9 mouse cellular contexts compared by ENCODE assay signal in genomic region chr4:126149041-126149676, GRCm38 (mm10). TPM values are rescaled to one million over a fixed set of nuclear protein-coding genes. Genes with fewer than 3 reads are reported as not detected.
DNase-seq lines count a peak whose midpoint lies in the region; ATAC-seq and TF ChIP-seq lines count a peak whose summit lies in the region.
"Had no signal": no experiment of that assay in that cellular context is flagged by ENCODE, and none has a peak within 500 bp of the region (broad histone marks: within the 10 kb centered on the region; RNA-seq: fewer than 3 reads in every experiment).

No protein-coding gene starts in this region.

- in situ Hi-C loops in CH12.LX (cut with MboI; ENCODE audit: low pct_ligation_motif_present, low pct_unique_long_range_greater_than_20kb, low sequenced_read_pairs), result no loop called here

- TF ChIP-seq CTCF in CH12.LX (conservative IDR thresholded peaks at IDR 0.05 in 1 of 2, IDR thresholded peaks at IDR 0.05 in 1 of 2; ENCODE audit: low read depth in 2 of 2, low read length in 2 of 2), result no peak
- no peak for TF ChIP-seq CTCF in heart, postnatal 0 days (IDR thresholded peaks at IDR 0.05; ENCODE audit: low read depth)
- TF ChIP-seq CTCF in olfactory bulb, adult 2 months (IDR thresholded peaks at IDR 0.05; ENCODE audit: insufficient read depth, low read depth, low read length), result no peak

- H3K4me3 ChIP-seq in CH12.LX (replicated peaks in 1 of 3; ENCODE audit: low read depth in 2 of 3, low read length in 2 of 3, poor library complexity in 1 of 3), result peak overlapping the region in 2 of 3 experiments; percentile 38 to 56
- H3K4me3 ChIP-seq in heart, postnatal 0 days (ENCODE audit: low read depth, low read length), result peak overlapping the region; percentile 59
- peak overlapping the region; percentile 68 for H3K4me3 ChIP-seq in liver, embryonic 11.5 days (ENCODE audit: low read depth, low read length)
- H3K4me3 ChIP-seq in olfactory bulb, adult 2 months (ENCODE audit: insufficient read depth, low read depth, low read length), result peak overlapping the region; percentile 58

- H3K9ac ChIP-seq in CH12.LX (ENCODE audit: insufficient read depth, low read depth), result no peak overlapping the region
- H3K9ac ChIP-seq in heart, postnatal 0 days (replicated peaks; ENCODE audit: low read depth, low read length), result peak overlapping the region; percentile 72
- H3K9ac ChIP-seq in liver, embryonic 11.5 days (ENCODE audit: low read depth, low read length), result peak overlapping the region; percentile 26

- no peak for TF ChIP-seq EP300 in CH12.LX (IDR thresholded peaks at IDR 0.05; ENCODE audit: low read length)
- TF ChIP-seq EP300 in heart, postnatal 0 days (IDR thresholded peaks at IDR 0.05; ENCODE audit: low read depth), result no peak

- TF ChIP-seq RAD21 in CH12.LX (IDR thresholded peaks at IDR 0.05; ENCODE audit: low read depth, low read length), result no peak

- H3K9me3 ChIP-seq in CH12.LX (replicated peaks; ENCODE audit: low read length), result no peaks in the 10 kb centered on the region
- no peaks in the 10 kb centered on the region for H3K9me3 ChIP-seq in heart, postnatal 0 days (replicated peaks; ENCODE audit: control insufficient read depth, low read length)
- H3K9me3 ChIP-seq in liver, embryonic 11.5 days (ENCODE audit: control insufficient read depth, low read length), result no peaks in the 10 kb centered on the region

- no peaks in the 10 kb centered on the region for H3K79me2 ChIP-seq in CH12.LX (replicated peaks; ENCODE audit: control insufficient read depth, extremely low read depth, insufficient read depth, poor library complexity, severe bottlenecking)

- 0 out of 2 replicates have a peak overlapping the region, but pooled peaks have one; percentile 1 for H3K4me2 ChIP-seq in CH12.LX (ENCODE audit: insufficient read depth, low read depth, poor library complexity, severe bottlenecking)
- H3K4me2 ChIP-seq in heart, postnatal 0 days (ENCODE audit: low read depth, low read length), result peak overlapping the region; percentile 73
- peak overlapping the region; percentile 57 for H3K4me2 ChIP-seq in liver, embryonic 11.5 days

- H3K36me3 ChIP-seq in CH12.LX (replicated peaks in 1 of 2; ENCODE audit: control insufficient read depth in 1 of 2, insufficient read depth in 1 of 2, low read length in 1 of 2), result peaks cover 0 to 48% of the 10 kb centered on the region in 2 experiments
- H3K36me3 ChIP-seq in heart, postnatal 0 days (replicated peaks; ENCODE audit: control insufficient read depth, insufficient read depth, low read length), result peaks cover 7% of the 10 kb centered on the region
- H3K36me3 ChIP-seq in liver, embryonic 11.5 days (ENCODE audit: control insufficient read depth, insufficient read depth, low read length), result no peaks in the 10 kb centered on the region

- DNase-seq in CH12.LX (ENCODE audit: extremely low read depth), result no peak
- peak; percentile 45 for DNase-seq in adipocyte (ENCODE audit: low spot score)
- no peak for DNase-seq in heart, postnatal 0 days (ENCODE audit: low spot score)
- DNase-seq in liver, embryonic 11.5 days (ENCODE audit: low spot score), result no peak
- DNase-seq in urinary bladder, postnatal 10 days (ENCODE audit: low spot score), result no peak
- no peak for DNase-seq in spleen, adult 18-20 months
- DNase-seq in adrenal gland, postnatal 14 days, result no peak

- dilution Hi-C loops in CH12.LX (cut with MboI; ENCODE audit: extremely low pct_ligation_motif_present, extremely low pct_unique_long_range_greater_than_20kb, low sequenced_read_pairs), result no loop called here

- ATAC-seq in heart, postnatal 0 days (ENCODE audit: insufficient read depth, low read depth), result no peak
- ATAC-seq in liver, embryonic 11.5 days (replicated peaks; ENCODE audit: low FRiP score), result no peak

- H3K27ac ChIP-seq in CH12.LX (ENCODE audit: insufficient read depth, low read depth), result no peak overlapping the region
- H3K27ac ChIP-seq in heart, postnatal 0 days (ENCODE audit: low read depth), result peak overlapping the region; percentile 80
- H3K27ac ChIP-seq in liver, embryonic 11.5 days (ENCODE audit: low read depth, low read length), result peak overlapping the region; percentile 87
- H3K27ac ChIP-seq in olfactory bulb, adult 2 months (ENCODE audit: insufficient read depth, low read depth, low read length), result no peak overlapping the region

- 24% methylated on average over 42 of the region's 42 CpGs for WGBS in heart, postnatal 0 days
- 29% methylated on average over 41 of the region's 42 CpGs for WGBS in liver, embryonic 11.5 days
- 47% methylated on average over 42 of the region's 42 CpGs for WGBS in olfactory bulb, adult 2 months

- H3K4me1 ChIP-seq in CH12.LX (ENCODE audit: control insufficient read depth in 1 of 2, insufficient read depth in 2 of 2), result peaks cover 11 to 14% of the 10 kb centered on the region in 2 experiments; a peak in 3 of 4 replicates
- peaks cover 19% of the 10 kb centered on the region for H3K4me1 ChIP-seq in heart, postnatal 0 days (ENCODE audit: control insufficient read depth, insufficient read depth)
- H3K4me1 ChIP-seq in liver, embryonic 11.5 days (replicated peaks; ENCODE audit: control insufficient read depth, insufficient read depth, low read length), result peaks cover 38% of the 10 kb centered on the region
- H3K4me1 ChIP-seq in olfactory bulb, adult 2 months (ENCODE audit: control insufficient read depth, insufficient read depth, low read length), result peaks cover 31% of the 10 kb centered on the region

- no peak for TF ChIP-seq POLR2A in CH12.LX (IDR thresholded peaks at IDR 0.05; ENCODE audit: low read depth, low read length)
- TF ChIP-seq POLR2A in olfactory bulb, adult 2 months (IDR thresholded peaks at IDR 0.05; ENCODE audit: insufficient read depth, low read depth, low read length), result no peak

- H3K27me3 ChIP-seq in CH12.LX (replicated peaks), result no peaks in the 10 kb centered on the region
- 0 out of 2 replicates have a peak, but pooled peaks cover 26% of the 10 kb centered on the region for H3K27me3 ChIP-seq in heart, postnatal 0 days (ENCODE audit: control insufficient read depth, insufficient read depth, low read length)
- peaks cover 36% of the 10 kb centered on the region for H3K27me3 ChIP-seq in liver, embryonic 11.5 days (replicated peaks; ENCODE audit: control insufficient read depth, insufficient read depth, low read length)

TF ChIP-seq in CH12.LX, 34 proteins besides CTCF, POLR2A, EP300 and RAD21 (continues in another document):
- TF ChIP-seq CHD1 (IDR thresholded peaks at IDR 0.05; ENCODE audit: low read depth, low read length) (no peak), USF2 (conservative IDR thresholded peaks at IDR 0.05; ENCODE audit: low read depth, low read length) (no peak), POLR2AphosphoS2 (IDR thresholded peaks at IDR 0.05; ENCODE audit: low read depth, low read length) (no peak)

RNA-seq across cellular contexts. Expression of gene Eva1b, which starts 1.6 kb away (rescaled TPM):
- total RNA-seq in CH12.LX (2012; rRNA removed) (3.5 and 4.3 TPM in 2 replicates), CH12.LX (2014; rRNA removed) (0.97 and 1.3 TPM in 2 replicates)
- polyA plus RNA-seq in CH12.LX (2012; ENCODE audit: insufficient read length, low read depth), result 0.93 and 1.3 TPM in 2 replicates
- total RNA-seq in heart, postnatal 0 days (2014; rRNA removed; ENCODE audit: low replicate concordance), result 53.1 and 69.1 TPM in 2 replicates
- 26.8 and 28.5 TPM in 2 replicates for polyA plus RNA-seq in heart, postnatal 0 days (2015; fragmentation: Nextera tagmentation; extraction: Ambion mirVana)
- polyA plus RNA-seq in liver, embryonic 11.5 days (2014; fragmentation: Nextera tagmentation; extraction: Ambion mirVana), result 25.3 and 28.1 TPM in 2 replicates
- polyA plus RNA-seq in olfactory bulb, adult 2 months (2012; ENCODE audit: insufficient read depth, insufficient read length, low replicate concordance, missing spikeins), result not detected in 2 replicates
- total RNA-seq in adrenal gland, postnatal 14 days (2021), result 27.6 and 32.3 TPM in 2 replicates

RNA-seq across cellular contexts. Expression of gene Sh3d21, which starts 14.1 kb away (rescaled TPM):
- 0.21 and 0.25 TPM in 2 replicates for total RNA-seq in CH12.LX (2012; rRNA removed)
- total RNA-seq in CH12.LX (2014; rRNA removed), result 0.35 and 0.36 TPM in 2 replicates
- 0.46 and 0.52 TPM in 2 replicates for polyA plus RNA-seq in CH12.LX (2012; ENCODE audit: insufficient read length, low read depth)
- 2.6 TPM in 1 of 2 replicates, not detected in the other for total RNA-seq in heart, postnatal 0 days (2014; rRNA removed; ENCODE audit: low replicate concordance)
- polyA plus RNA-seq in heart, postnatal 0 days (2015; fragmentation: Nextera tagmentation; extraction: Ambion mirVana), result 2.2 and 2.6 TPM in 2 replicates
- polyA plus RNA-seq in liver, embryonic 11.5 days (2014; fragmentation: Nextera tagmentation; extraction: Ambion mirVana), result 2.3 TPM in 2 replicates
- polyA plus RNA-seq in olfactory bulb, adult 2 months (2012; ENCODE audit: insufficient read depth, insufficient read length, low replicate concordance, missing spikeins), result not detected in 2 replicates
- 3.7 and 4.8 TPM in 2 replicates for total RNA-seq in adrenal gland, postnatal 14 days (2021)
- total RNA-seq: common myeloid progenitor, adult 5-6 weeks had no signal

RNA-seq across cellular contexts. Expression of gene Stk40, which starts 45.4 kb away (rescaled TPM):
- total RNA-seq in CH12.LX (2012; rRNA removed), result 12.0 and 16.4 TPM in 2 replicates
- 6.4 and 8.6 TPM in 2 replicates for total RNA-seq in CH12.LX (2014; rRNA removed)
- 30.4 and 33.0 TPM in 2 replicates for polyA plus RNA-seq in CH12.LX (2012; ENCODE audit: insufficient read length, low read depth)
- 19.9 and 22.8 TPM in 2 replicates for total RNA-seq in heart, postnatal 0 days (2014; rRNA removed; ENCODE audit: low replicate concordance)
- 14.2 and 17.3 TPM in 2 replicates for polyA plus RNA-seq in heart, postnatal 0 days (2015; fragmentation: Nextera tagmentation; extraction: Ambion mirVana)
- polyA plus RNA-seq in liver, embryonic 11.5 days (2014; fragmentation: Nextera tagmentation; extraction: Ambion mirVana), result 24.4 and 26.7 TPM in 2 replicates
- polyA plus RNA-seq in olfactory bulb, adult 2 months (2012; ENCODE audit: insufficient read depth, insufficient read length, low replicate concordance, missing spikeins), result not detected in 2 replicates
- 39.2 and 48.2 TPM in 2 replicates for total RNA-seq in adrenal gland, postnatal 14 days (2021)

RNA-seq across cellular contexts. Expression of gene Lsm10, which starts 52.7 kb away (rescaled TPM):
- total RNA-seq in CH12.LX (2012; rRNA removed) (48.4 and 52.1 TPM in 2 replicates), CH12.LX (2014; rRNA removed) (54.1 and 63.9 TPM in 2 replicates)
- polyA plus RNA-seq in CH12.LX (2012; ENCODE audit: insufficient read length, low read depth), result 38.1 and 49.2 TPM in 2 replicates
- total RNA-seq in heart, postnatal 0 days (2014; rRNA removed; ENCODE audit: low replicate concordance), result 30.9 and 186 TPM in 2 replicates
- 41.7 and 43.1 TPM in 2 replicates for polyA plus RNA-seq in heart, postnatal 0 days (2015; fragmentation: Nextera tagmentation; extraction: Ambion mirVana)
- 46.6 and 53.3 TPM in 2 replicates for polyA plus RNA-seq in liver, embryonic 11.5 days (2014; fragmentation: Nextera tagmentation; extraction: Ambion mirVana)
- polyA plus RNA-seq in olfactory bulb, adult 2 months (2012; ENCODE audit: insufficient read depth, insufficient read length, low replicate concordance, missing spikeins), result not detected in 2 replicates
- 17.9 and 20.6 TPM in 2 replicates for total RNA-seq in adrenal gland, postnatal 14 days (2021)

RNA-seq across cellular contexts. Expression of gene Thrap3, which starts 53.4 kb away (rescaled TPM):
- total RNA-seq in CH12.LX (2012; rRNA removed) (140 and 168 TPM in 2 replicates), CH12.LX (2014; rRNA removed) (183 and 204 TPM in 2 replicates)
- polyA plus RNA-seq in CH12.LX (2012; ENCODE audit: insufficient read length, low read depth), result 327 and 334 TPM in 2 replicates
- 84.1 and 121 TPM in 2 replicates for total RNA-seq in heart, postnatal 0 days (2014; rRNA removed; ENCODE audit: low replicate concordance)
- polyA plus RNA-seq in heart, postnatal 0 days (2015; fragmentation: Nextera tagmentation; extraction: Ambion mirVana), result 86.1 and 96.7 TPM in 2 replicates
- polyA plus RNA-seq in liver, embryonic 11.5 days (2014; fragmentation: Nextera tagmentation; extraction: Ambion mirVana), result 199 and 207 TPM in 2 replicates
- 165 and 783 TPM in 2 replicates for polyA plus RNA-seq in olfactory bulb, adult 2 months (2012; ENCODE audit: insufficient read depth, insufficient read length, low replicate concordance, missing spikeins)
- total RNA-seq in adrenal gland, postnatal 14 days (2021), result 190 and 212 TPM in 2 replicates

Comparison
In these comparisons a context has a peak if more than half of its experiments do, and no peak if none do; other contexts are left out.
1. H3K27ac ChIP-seq: peak in heart, postnatal 0 days (single experiment) and liver, embryonic 11.5 days (single experiment); none in CH12.LX (single experiment) and olfactory bulb, adult 2 months (single experiment).
2. H3K4me2 ChIP-seq: peak in every context shown above with its lines; median percentile 73 in heart, postnatal 0 days; 57 in liver, embryonic 11.5 days; 1 in CH12.LX.
3. RNA of gene Eva1b, which starts 1.6 kb away (polyA plus RNA-seq): 25.3 to 28.1 TPM in liver, embryonic 11.5 days and 26.8 to 28.5 TPM in heart, postnatal 0 days; 0.93 to 1.3 TPM in CH12.LX and not detected in olfactory bulb, adult 2 months; every median in the first group is over 10 times any median in the second.
4. RNA of gene Stk40, which starts 45.4 kb away (polyA plus RNA-seq): 30.4 to 33.0 TPM in CH12.LX, 24.4 to 26.7 TPM in liver, embryonic 11.5 days and 14.2 to 17.3 TPM in heart, postnatal 0 days; not detected in olfactory bulb, adult 2 months; every median in the first group is over 10 times any median in the second.
5. Peak in every context shown above with its lines, with median percentiles within 50 percentile points of each other: H3K4me3 ChIP-seq.